9 mouse cellular contexts compared by ENCODE assay signal in the genomic region with DNA sequence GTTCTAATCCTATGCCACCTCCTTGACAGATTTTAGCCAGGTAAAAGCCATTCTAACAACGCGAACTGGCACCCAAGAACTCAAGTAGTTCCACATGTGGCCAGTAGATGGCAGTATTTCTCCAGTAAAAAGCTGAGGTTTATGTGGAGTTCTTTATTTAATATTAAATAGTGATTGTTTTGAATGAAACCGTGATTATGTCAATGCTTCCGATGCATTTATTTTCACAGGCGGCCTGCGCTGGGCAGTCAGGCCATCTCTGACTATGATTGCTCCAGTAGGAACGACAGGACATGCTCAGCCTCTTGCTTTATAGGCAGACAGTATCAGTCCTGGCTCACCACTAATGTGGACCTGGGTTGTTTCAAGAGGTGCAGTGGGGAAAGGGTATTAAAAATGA. TPM values are rescaled to one million over a fixed set of nuclear protein-coding genes. Genes with fewer than 3 reads are reported as not detected.
DNase-seq lines count a peak whose midpoint lies in the region; ATAC-seq lines count a peak whose summit lies in the region.
"Had no signal": no experiment of that assay in that cellular context is flagged by ENCODE, and none has a peak within 500 bp of the region (broad histone marks: within the 10 kb centered on the region; RNA-seq: fewer than 3 reads in every experiment).

No protein-coding gene starts in this region.

- H3K9me3 ChIP-seq in liver, embryonic 12.5 days (replicated peaks), result no peaks in the 10 kb centered on the region
- no peaks in the 10 kb centered on the region for H3K9me3 ChIP-seq in embryonic facial prominence, embryonic 14.5 days (ENCODE audit: control insufficient read depth, low read length)
- H3K9me3 ChIP-seq in limb, embryonic 15.5 days, result no peaks in the 10 kb centered on the region
- H3K9me3 ChIP-seq in neural tube, embryonic 12.5 days, result no peaks in the 10 kb centered on the region

- H3K36me3 ChIP-seq in liver, embryonic 12.5 days, result no peaks in the 10 kb centered on the region
- no peaks in the 10 kb centered on the region for H3K36me3 ChIP-seq in embryonic facial prominence, embryonic 14.5 days (ENCODE audit: control insufficient read depth, insufficient read depth, low read length)
- no peaks in the 10 kb centered on the region for H3K36me3 ChIP-seq in limb, embryonic 15.5 days
- no peaks in the 10 kb centered on the region for H3K36me3 ChIP-seq in neural tube, embryonic 12.5 days

- H3K9ac ChIP-seq in liver, embryonic 12.5 days, result no peak overlapping the region
- H3K9ac ChIP-seq in embryonic facial prominence, embryonic 14.5 days (ENCODE audit: low read depth, low read length), result no peak overlapping the region
- no peak overlapping the region for H3K9ac ChIP-seq in limb, embryonic 15.5 days
- H3K9ac ChIP-seq in neural tube, embryonic 12.5 days, result no peak overlapping the region

- no peak overlapping the region for H3K27ac ChIP-seq in liver, embryonic 12.5 days
- no peak overlapping the region for H3K27ac ChIP-seq in embryonic facial prominence, embryonic 14.5 days (replicated peaks; ENCODE audit: low read depth, low read length)
- H3K27ac ChIP-seq in limb, embryonic 15.5 days, result no peak overlapping the region
- H3K27ac ChIP-seq in neural tube, embryonic 12.5 days, result no peak overlapping the region

- no peak for ATAC-seq in liver, embryonic 12.5 days
- ATAC-seq in embryonic facial prominence, embryonic 14.5 days (ENCODE audit: low read depth), result no peak
- ATAC-seq in limb, embryonic 15.5 days (ENCODE audit: insufficient number of reproducible peaks, low FRiP score, low TSS enrichment, low read depth), result no peak; the same call in 1 of the 2 replicates
- 0 out of 2 replicates have a peak, but pooled peaks have one; percentile 41 for ATAC-seq in neural tube, embryonic 12.5 days (ENCODE audit: low FRiP score, low read depth)

- no peak overlapping the region for H3K4me3 ChIP-seq in liver, embryonic 12.5 days
- H3K4me3 ChIP-seq in embryonic facial prominence, embryonic 14.5 days (ENCODE audit: low read depth, low read length), result no peak overlapping the region
- H3K4me3 ChIP-seq in limb, embryonic 15.5 days, result no peak overlapping the region
- H3K4me3 ChIP-seq in neural tube, embryonic 12.5 days, result no peak overlapping the region
- H3K4me3 ChIP-seq: erythroblast, embryonic 14.5 days had no signal

- DNase-seq in liver, result peak; percentile 14
- DNase-seq in ZHBTc4 (ENCODE audit: low read depth, low spot score), result peak; percentile 33
- DNase-seq in embryonic facial prominence, embryonic 14.5 days (ENCODE audit: low spot score), result no peak
- DNase-seq in hindlimb bud, embryonic 11.5 days (ENCODE audit: extremely low spot score, low read depth, low spot score), result peak; percentile 35
- no peak for DNase-seq in right cerebral cortex, postnatal 25 days

- no peak overlapping the region for H3K4me2 ChIP-seq in liver, embryonic 12.5 days
- peak overlapping the region; percentile 50 for H3K4me2 ChIP-seq in embryonic facial prominence, embryonic 14.5 days (ENCODE audit: low read depth, low read length)
- peak overlapping the region; percentile 39; the same call in 1 of the 2 replicates for H3K4me2 ChIP-seq in limb, embryonic 15.5 days
- peak overlapping the region; percentile 37 for H3K4me2 ChIP-seq in neural tube, embryonic 12.5 days (replicated peaks)

- 3% methylated on average over 7 of the region's 7 CpGs for WGBS in liver, embryonic 12.5 days (ENCODE audit: insufficient replicate concordance)
- 6% methylated on average over 7 of the region's 7 CpGs for WGBS in embryonic facial prominence, embryonic 14.5 days
- 5% methylated on average over 7 of the region's 7 CpGs for WGBS in limb, embryonic 15.5 days
- WGBS in neural tube, embryonic 12.5 days, result 12% methylated on average over 7 of the region's 7 CpGs

- H3K4me1 ChIP-seq in liver, embryonic 12.5 days, result no peaks in the 10 kb centered on the region
- H3K4me1 ChIP-seq in embryonic facial prominence, embryonic 14.5 days (ENCODE audit: control insufficient read depth, insufficient read depth, low read length), result no peaks in the 10 kb centered on the region
- peaks cover 11% of the 10 kb centered on the region for H3K4me1 ChIP-seq in limb, embryonic 15.5 days
- no peaks in the 10 kb centered on the region for H3K4me1 ChIP-seq in neural tube, embryonic 12.5 days

- H3K27me3 ChIP-seq in liver, embryonic 12.5 days (replicated peaks), result no peaks in the 10 kb centered on the region
- H3K27me3 ChIP-seq in embryonic facial prominence, embryonic 14.5 days (replicated peaks; ENCODE audit: control insufficient read depth, insufficient read depth, low read length), result peaks cover 5% of the 10 kb centered on the region; the same call in 1 of the 2 replicates
- peaks cover 10% of the 10 kb centered on the region for H3K27me3 ChIP-seq in limb, embryonic 15.5 days
- H3K27me3 ChIP-seq in neural tube, embryonic 12.5 days (replicated peaks), result no peaks in the 10 kb centered on the region

RNA-seq across cellular contexts. Expression of gene Iyd, which starts 5.6 kb away (rescaled TPM):
- 3.7 and 3.9 TPM in 2 replicates for polyA plus RNA-seq in liver, embryonic 12.5 days (2016; fragmentation: Nextera tagmentation; extraction: Ambion mirVana)
- polyA plus RNA-seq in embryonic facial prominence, embryonic 14.5 days (2014; fragmentation: Nextera tagmentation; extraction: Ambion mirVana), result 2.1 and 2.4 TPM in 2 replicates
- polyA plus RNA-seq in limb, embryonic 15.5 days (2015; fragmentation: Nextera tagmentation; extraction: Ambion mirVana), result 1.4 and 1.7 TPM in 2 replicates
- not detected in 2 replicates for polyA plus RNA-seq in neural tube, embryonic 12.5 days (2016; fragmentation: Nextera tagmentation; extraction: Ambion mirVana)
- polyA plus RNA-seq: erythroblast, embryonic 14.5 days had no signal

Comparison
In these comparisons a context has a peak if more than half of its experiments do, and no peak if none do; other contexts are left out.
1. DNase-seq: peak in liver (single experiment), ZHBTc4 (single experiment) and hindlimb bud, embryonic 11.5 days (single experiment); none in embryonic facial prominence, embryonic 14.5 days (single experiment) and right cerebral cortex, postnatal 25 days (single experiment).